Comparison of ENCODE assay signal across 19 mouse cellular contexts in genomic region chr5:96065591-96065990, GRCm38 (mm10).
"Had no signal": no experiment of that assay in that cellular context is flagged by ENCODE, and none has a peak within 500 bp of the region (broad histone marks: within the 10 kb centered on the region; RNA-seq: fewer than 3 reads in every experiment).

No protein-coding gene starts in this region.

- H3K4me1 ChIP-seq: liver, embryonic 13.5 days; liver, embryonic 15.5 days; lung, embryonic 15.5 days; megakaryocyte, embryonic 14.5 days; midbrain, embryonic 12.5 days; neural tube, embryonic 12.5 days; stomach, embryonic 15.5 days had no signal

- H3K9ac ChIP-seq: liver, embryonic 13.5 days; liver, embryonic 15.5 days; liver, postnatal 0 days; lung, embryonic 15.5 days; midbrain, embryonic 12.5 days; neural tube, embryonic 12.5 days; stomach, embryonic 15.5 days had no signal

- H3K9me3 ChIP-seq: liver, embryonic 13.5 days; liver, embryonic 15.5 days; lung, embryonic 15.5 days; megakaryocyte, embryonic 14.5 days; midbrain, embryonic 12.5 days; neural tube, embryonic 12.5 days; stomach, embryonic 15.5 days had no signal

- ATAC-seq: liver, postnatal 0 days; lung, postnatal 0 days had no signal

- H3K4me2 ChIP-seq: liver, embryonic 11.5 days; liver, embryonic 13.5 days; liver, embryonic 15.5 days; lung, embryonic 15.5 days; midbrain, embryonic 12.5 days; neural tube, embryonic 12.5 days; stomach, embryonic 15.5 days had no signal

- H3K27ac ChIP-seq: liver, embryonic 13.5 days; liver, embryonic 15.5 days; lung, embryonic 15.5 days; macrophage; midbrain, embryonic 12.5 days; neural tube, embryonic 12.5 days; stomach, embryonic 15.5 days; stomach, postnatal 0 days had no signal

- H3K4me3 ChIP-seq: liver, embryonic 13.5 days; liver, embryonic 15.5 days; lung, embryonic 15.5 days; megakaryocyte, embryonic 14.5 days; midbrain, embryonic 12.5 days; neural tube, embryonic 12.5 days; stomach, embryonic 15.5 days had no signal

- H3K36me3 ChIP-seq: liver, embryonic 13.5 days; liver, embryonic 15.5 days; lung, embryonic 15.5 days; midbrain, embryonic 12.5 days; neural tube, embryonic 12.5 days; stomach, embryonic 15.5 days had no signal

- DNase-seq: liver, embryonic 13.5 days; liver, postnatal 0 days; lung, adult 2 months; lung, postnatal 14 days; lung, postnatal 36 days; right cerebral cortex, postnatal 14 days; thymus, adult 2 months; thymus, postnatal 25 days; thymus, postnatal 4 days had no signal

- H3K27me3 ChIP-seq: liver, embryonic 13.5 days; liver, embryonic 15.5 days; lung, embryonic 15.5 days; megakaryocyte, embryonic 14.5 days; midbrain, embryonic 12.5 days; neural tube, embryonic 12.5 days; stomach, embryonic 15.5 days had no signal
